ENCODE assay signal across 9 mouse cellular contexts in the genomic region with DNA sequence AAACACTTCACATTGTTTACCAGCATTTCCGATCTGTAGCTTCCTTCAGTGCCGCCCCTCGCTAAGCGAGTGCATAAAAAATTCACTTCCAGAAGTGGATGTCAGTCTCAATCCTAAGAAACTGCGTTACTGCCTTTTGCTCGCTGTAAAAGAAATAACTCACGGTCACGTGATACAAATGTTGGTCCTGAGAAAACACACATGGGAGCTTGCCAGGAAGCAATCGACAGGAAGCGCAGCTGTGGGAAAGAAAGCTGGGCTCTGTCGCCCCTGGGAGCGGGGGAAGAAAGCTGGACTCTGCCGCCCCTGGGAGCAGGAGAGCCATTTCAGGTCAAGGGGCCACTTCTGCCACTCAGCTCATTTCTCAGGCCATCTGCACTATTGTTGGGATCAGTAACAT. TPM values are rescaled to one million over a fixed set of nuclear protein-coding genes. Genes with fewer than 3 reads are reported as not detected.
DNase-seq lines count a peak whose midpoint lies in the region; ATAC-seq lines count a peak whose summit lies in the region.
"Had no signal": no experiment of that assay in that cellular context is flagged by ENCODE, and none has a peak within 500 bp of the region (broad histone marks: within the 10 kb centered on the region; RNA-seq: fewer than 3 reads in every experiment).

No protein-coding gene starts in this region.

- H3K4me1 ChIP-seq in embryonic facial prominence, embryonic 10.5 days, result peaks cover 54% of the 10 kb centered on the region
- H3K4me1 ChIP-seq in heart, embryonic 16.5 days (ENCODE audit: control insufficient read depth, insufficient read depth, low read length), result peaks cover 4% of the 10 kb centered on the region
- peaks cover 37% of the 10 kb centered on the region for H3K4me1 ChIP-seq in midbrain, embryonic 10.5 days

- H3K4me3 ChIP-seq in embryonic facial prominence, embryonic 10.5 days, result peak overlapping the region; percentile 0; the same call in 1 of the 2 replicates
- peak overlapping the region; percentile 22 for H3K4me3 ChIP-seq in heart, embryonic 16.5 days (ENCODE audit: low read length)
- H3K4me3 ChIP-seq in midbrain, embryonic 10.5 days, result no peak overlapping the region
- H3K4me3 ChIP-seq: left cerebral cortex, adult 2 months had no signal

- H3K36me3 ChIP-seq in embryonic facial prominence, embryonic 10.5 days (replicated peaks), result no peaks in the 10 kb centered on the region
- no peaks in the 10 kb centered on the region for H3K36me3 ChIP-seq in heart, embryonic 16.5 days (ENCODE audit: control insufficient read depth, insufficient read depth)
- H3K36me3 ChIP-seq in midbrain, embryonic 10.5 days, result no peaks in the 10 kb centered on the region

- peak overlapping the region; percentile 83 for H3K27ac ChIP-seq in embryonic facial prominence, embryonic 10.5 days (replicated peaks)
- peak overlapping the region; percentile 82 for H3K27ac ChIP-seq in heart, embryonic 16.5 days (ENCODE audit: low read length)
- peak overlapping the region; percentile 87 for H3K27ac ChIP-seq in midbrain, embryonic 10.5 days (replicated peaks)
- H3K27ac ChIP-seq: left cerebral cortex, adult 2 months had no signal

- DNase-seq in adrenal gland, postnatal 10 days, result peak; percentile 44
- no peak for DNase-seq in adrenal gland, postnatal 25 days
- peak; percentile 59 for DNase-seq in embryonic facial prominence, embryonic 10.5 days (ENCODE audit: low spot score)
- peak; percentile 68 for DNase-seq in kidney, postnatal 14 days
- peak; percentile 22 for DNase-seq in midbrain, embryonic 10.5 days (ENCODE audit: low spot score)
- no peak for DNase-seq in layer of hippocampus, adult 11-12 months (ENCODE audit: low spot score)
- DNase-seq in frontal cortex, postnatal 14 days (ENCODE audit: low spot score in 2 of 2), result no peak

- WGBS in embryonic facial prominence, embryonic 10.5 days, result 39% methylated on average over 13 of the region's 13 CpGs
- 39% methylated on average over 13 of the region's 13 CpGs for WGBS in heart, embryonic 16.5 days
- WGBS in midbrain, embryonic 10.5 days, result 65% methylated on average over 13 of the region's 13 CpGs

- H3K9me3 ChIP-seq in embryonic facial prominence, embryonic 10.5 days, result peaks cover 3% of the 10 kb centered on the region; the same call in 1 of the 2 replicates
- H3K9me3 ChIP-seq in heart, embryonic 16.5 days (replicated peaks; ENCODE audit: control insufficient read depth, low read length), result peaks cover 4% of the 10 kb centered on the region
- no peaks in the 10 kb centered on the region for H3K9me3 ChIP-seq in midbrain, embryonic 10.5 days (replicated peaks)

- peak overlapping the region; percentile 54 for H3K4me2 ChIP-seq in heart, embryonic 16.5 days (ENCODE audit: low read depth, low read length)

- peaks cover 4% of the 10 kb centered on the region; the same call in 1 of the 2 replicates for H3K27me3 ChIP-seq in embryonic facial prominence, embryonic 10.5 days (replicated peaks; ENCODE audit: low read depth, poor library complexity, severe bottlenecking)
- no peaks in the 10 kb centered on the region for H3K27me3 ChIP-seq in heart, embryonic 16.5 days (ENCODE audit: control insufficient read depth, insufficient read depth, low read length)
- peaks cover 19% of the 10 kb centered on the region for H3K27me3 ChIP-seq in midbrain, embryonic 10.5 days (ENCODE audit: low read depth, poor library complexity, severe bottlenecking)

- no peak for ATAC-seq in heart, embryonic 16.5 days (replicated peaks; ENCODE audit: extremely low read depth, insufficient read depth, low FRiP score)

- peak overlapping the region; percentile 22; the same call in 1 of the 2 replicates for H3K9ac ChIP-seq in heart, embryonic 16.5 days (ENCODE audit: low read length)

RNA-seq across cellular contexts. Expression of a gene that starts 9.5 kb away (rescaled TPM):
- under 1 TPM; 0.48 TPM for total RNA-seq in adrenal gland, postnatal 10 days (2021)
- total RNA-seq in adrenal gland, postnatal 25 days (2021), result 0.82 TPM in 1 of 2 replicates, not detected in the other
- 0.24 and 0.36 TPM in 2 replicates for polyA plus RNA-seq in embryonic facial prominence, embryonic 10.5 days (2016; fragmentation: Nextera tagmentation; extraction: Ambion mirVana)
- 0.15 and 0.26 TPM in 2 replicates for polyA plus RNA-seq in heart, embryonic 16.5 days (2015; fragmentation: Nextera tagmentation; extraction: Ambion mirVana)
- polyA plus RNA-seq in midbrain, embryonic 10.5 days (2016; fragmentation: Nextera tagmentation; extraction: Ambion mirVana), result 0.20 and 0.37 TPM in 2 replicates

RNA-seq across cellular contexts. Expression of a gene that starts 39.3 kb away (rescaled TPM):
- total RNA-seq in adrenal gland, postnatal 10 days (2021), result 1 to 10 TPM; 2.3 to 2.4 TPM
- total RNA-seq in adrenal gland, postnatal 25 days (2021), result 1.8 and 3.1 TPM in 2 replicates
- 24.7 and 25.5 TPM in 2 replicates for polyA plus RNA-seq in embryonic facial prominence, embryonic 10.5 days (2016; fragmentation: Nextera tagmentation; extraction: Ambion mirVana)
- polyA plus RNA-seq in heart, embryonic 16.5 days (2015; fragmentation: Nextera tagmentation; extraction: Ambion mirVana), result 7.9 and 11.9 TPM in 2 replicates
- 22.0 and 24.9 TPM in 2 replicates for polyA plus RNA-seq in midbrain, embryonic 10.5 days (2016; fragmentation: Nextera tagmentation; extraction: Ambion mirVana)

RNA-seq across cellular contexts. Expression of a gene that starts 39.4 kb away (rescaled TPM):
- 1 to 10 TPM; 4.7 TPM for total RNA-seq in adrenal gland, postnatal 10 days (2021)
- 0.67 and 3.7 TPM in 2 replicates for total RNA-seq in adrenal gland, postnatal 25 days (2021)
- polyA plus RNA-seq in embryonic facial prominence, embryonic 10.5 days (2016; fragmentation: Nextera tagmentation; extraction: Ambion mirVana), result 10.8 and 12.2 TPM in 2 replicates
- 8.7 and 10.7 TPM in 2 replicates for polyA plus RNA-seq in heart, embryonic 16.5 days (2015; fragmentation: Nextera tagmentation; extraction: Ambion mirVana)
- 14.2 and 15.4 TPM in 2 replicates for polyA plus RNA-seq in midbrain, embryonic 10.5 days (2016; fragmentation: Nextera tagmentation; extraction: Ambion mirVana)

Comparison
In these comparisons a context has a peak if more than half of its experiments do, and no peak if none do; other contexts are left out.
1. DNase-seq: peak in adrenal gland, postnatal 10 days (single experiment), embryonic facial prominence, embryonic 10.5 days (single experiment), kidney, postnatal 14 days (single experiment) and midbrain, embryonic 10.5 days (single experiment); none in adrenal gland, postnatal 25 days (single experiment), layer of hippocampus, adult 11-12 months (single experiment) and frontal cortex, postnatal 14 days (0 of 2).
2. Peak in every context shown above with its lines, with median percentiles within 50 percentile points of each other: H3K27ac ChIP-seq.